Comparison of ENCODE assay signal across 12 mouse cellular contexts in genomic region chr17:15429937-15430336, GRCm38 (mm10). TPM values are rescaled to one million over a fixed set of nuclear protein-coding genes. Genes with fewer than 3 reads are reported as not detected.
DNase-seq lines count a peak whose midpoint lies in the region; ATAC-seq and TF ChIP-seq lines count a peak whose summit lies in the region.
"Had no signal": no experiment of that assay in that cellular context is flagged by ENCODE, and none has a peak within 500 bp of the region (broad histone marks: within the 10 kb centered on the region; RNA-seq: fewer than 3 reads in every experiment).

No protein-coding gene starts in this region.

- 45% methylated on average over 1 of the region's 1 CpGs for WGBS in lung, postnatal 0 days
- 44% methylated on average over 1 of the region's 1 CpGs for WGBS in lung, adult 2 months

- TF ChIP-seq CTCF in lung, postnatal 0 days (IDR thresholded peaks at IDR 0.05): 0 out of 2 replicates have a peak, but pooled peaks have one; percentile 5
- TF ChIP-seq CTCF in lung, adult 2 months (IDR thresholded peaks at IDR 0.05; ENCODE audit: insufficient read depth, low read length): no peak

- H3K79me2 ChIP-seq in myocyte (ENCODE audit: control insufficient read depth, insufficient read depth): no peaks in the 10 kb centered on the region

- no peak overlapping the region for H3K4me3 ChIP-seq in lung, postnatal 0 days (ENCODE audit: low read depth, low read length)
- no peak overlapping the region for H3K4me3 ChIP-seq in lung, adult 2 months (replicated peaks; ENCODE audit: extremely low read depth, low read depth, low read length)
- no peak overlapping the region for H3K4me3 ChIP-seq in myocyte
- H3K4me3 ChIP-seq: forebrain, embryonic 10.5 days; hindbrain, embryonic 13.5 days had no signal

- H3K36me3 ChIP-seq in lung, postnatal 0 days (ENCODE audit: insufficient read depth, low read length): peaks cover 24% of the 10 kb centered on the region; the same call in 1 of the 2 replicates
- H3K36me3 ChIP-seq in myocyte (ENCODE audit: control insufficient read depth, insufficient read depth): peaks cover 14% of the 10 kb centered on the region

- H3K9me3 ChIP-seq in lung, postnatal 0 days (ENCODE audit: low read length): no peaks in the 10 kb centered on the region
- H3K9me3 ChIP-seq: forebrain, embryonic 10.5 days; hindbrain, embryonic 13.5 days had no signal

- H3K4me2 ChIP-seq in lung, postnatal 0 days (replicated peaks; ENCODE audit: low read depth, low read length): no peak overlapping the region
- H3K4me2 ChIP-seq in myocyte (ENCODE audit: low read depth): no peak overlapping the region
- H3K4me2 ChIP-seq: hindbrain, embryonic 13.5 days had no signal

- no peak overlapping the region for H3K9ac ChIP-seq in lung, postnatal 0 days (replicated peaks; ENCODE audit: low read depth)
- H3K9ac ChIP-seq: hindbrain, embryonic 13.5 days had no signal

- H3ac ChIP-seq in myocyte (ENCODE audit: control insufficient read depth, insufficient read length): no peak overlapping the region

- DNase-seq in heart, adult 18-20 months: peak; percentile 29 to 33
- DNase-seq in heart, adult 8-10 months (ENCODE audit: low spot score): no peak
- no peak for DNase-seq in lung, postnatal 0 days (ENCODE audit: low spot score)
- DNase-seq in lung, adult 2 months: no peak
- DNase-seq in kidney, adult 8-10 months: peak; percentile 44 to 59
- no peak for DNase-seq in right cerebral cortex, postnatal 14 days
- no peak for DNase-seq in right cerebral cortex, postnatal 36 days (ENCODE audit: low spot score in 2 of 2)
- DNase-seq: embryo, embryonic 11 days; lung, postnatal 10 days had no signal

- no peak overlapping the region for H3K27ac ChIP-seq in lung, postnatal 0 days (ENCODE audit: low read length)
- H3K27ac ChIP-seq: forebrain, embryonic 10.5 days; hindbrain, embryonic 13.5 days had no signal

- no peak for TF ChIP-seq EP300 in lung, postnatal 0 days (IDR thresholded peaks at IDR 0.05)

- H3K27me3 ChIP-seq in lung, postnatal 0 days (replicated peaks; ENCODE audit: insufficient read depth, low read length): no peaks in the 10 kb centered on the region
- no peaks in the 10 kb centered on the region for H3K27me3 ChIP-seq in myocyte (ENCODE audit: control insufficient read depth, insufficient read depth, insufficient read length)
- H3K27me3 ChIP-seq: hindbrain, embryonic 13.5 days had no signal

- no peaks in the 10 kb centered on the region for H3K4me1 ChIP-seq in lung, postnatal 0 days (ENCODE audit: insufficient read depth, low read depth, low read length)
- no peaks in the 10 kb centered on the region for H3K4me1 ChIP-seq in lung, adult 2 months (ENCODE audit: control insufficient read depth, insufficient read depth, low read length)
- H3K4me1 ChIP-seq: forebrain, embryonic 10.5 days; hindbrain, embryonic 13.5 days had no signal

- TF ChIP-seq POLR2A in lung, adult 2 months (IDR thresholded peaks at IDR 0.05; ENCODE audit: borderline replicate concordance, extremely low read depth, low read depth, low read length): no peak
- no peak for TF ChIP-seq POLR2A in myocyte (IDR thresholded peaks at IDR 0.05; ENCODE audit: insufficient read length, low read depth)

- ATAC-seq in lung, postnatal 0 days: no peak

TF ChIP-seq in myocyte, 11 proteins besides CTCF, POLR2A, EP300 and RAD21:
- TF ChIP-seq REST (IDR thresholded peaks at IDR 0.05; ENCODE audit: insufficient read depth, insufficient read length) (no peak), E2F4 (IDR thresholded peaks at IDR 0.05; ENCODE audit: insufficient read depth) (no peak), MYOD1 (IDR thresholded peaks at IDR 0.05; ENCODE audit: control insufficient read depth in 1 of 3, insufficient read length in 2 of 3, low read depth in 2 of 3) (peak in 2 of 3 experiments; percentile 41 to 66), MYOG (IDR thresholded peaks at IDR 0.05; ENCODE audit: control insufficient read depth in 1 of 3, insufficient read depth in 1 of 3, insufficient read length in 2 of 3, low read depth in 2 of 3) (peak in 1 of 3 experiments; percentile 56)
TF ChIP-seq in myocyte: peak in this region for 2.

RNA-seq across cellular contexts. Expression of gene Fam120b, which starts 33.9 kb away (rescaled TPM):
- 10 to 100 TPM; 11.9 to 12.8 TPM for total RNA-seq in heart, adult 18-20 months (2021)
- 10 to 100 TPM; 11.2 to 14.7 (median 14.2) TPM for total RNA-seq in heart, adult 8-10 months (2022)
- polyA plus RNA-seq in lung, postnatal 0 days (2015; fragmentation: Nextera tagmentation; extraction: Ambion mirVana): 11.2 and 15.2 TPM in 2 replicates
- polyA plus RNA-seq in lung, adult 2 months (2012; rRNA removed): 9.9 and 11.5 TPM in 2 replicates
- 8.8 TPM for polyA plus RNA-seq in myocyte (2012; fragmentation: generic; extraction: Trizol)

RNA-seq across cellular contexts. Expression of gene Dll1, which starts 53.3 kb away (rescaled TPM):
- 1 to 10 TPM; 4.6 to 5.6 TPM for total RNA-seq in heart, adult 18-20 months (2021)
- 1 to 10 TPM; 3.7 to 7.3 (median 5.7) TPM for total RNA-seq in heart, adult 8-10 months (2022)
- 8.2 and 9.4 TPM in 2 replicates for polyA plus RNA-seq in lung, postnatal 0 days (2015; fragmentation: Nextera tagmentation; extraction: Ambion mirVana)
- 22.7 and 51.1 TPM in 2 replicates for polyA plus RNA-seq in lung, adult 2 months (2012; rRNA removed)
- 13.3 TPM for polyA plus RNA-seq in myocyte (2012; fragmentation: generic; extraction: Trizol)

Comparison
In these comparisons a context has a peak if more than half of its experiments do, and no peak if none do; other contexts are left out.
1. DNase-seq: peak in heart, adult 18-20 months (2 of 2) and kidney, adult 8-10 months (2 of 2); none in heart, adult 8-10 months (single experiment), lung, postnatal 0 days (single experiment), lung, adult 2 months (single experiment), right cerebral cortex, postnatal 14 days (single experiment) and right cerebral cortex, postnatal 36 days (0 of 2).